Mouse (Mus musculus) lung, embryonic 14.5 days (tissue): ENCODE data around the gene Hk1. TPM values are rescaled to one million over a fixed set of nuclear protein-coding genes. Genes with fewer than 3 reads are reported as not detected.
A peak's percentile ranks its signal among the peaks of the same experiment; 100 is the strongest.

Experiments used
- ATAC-seq: fragments of 200-750 bp; cut with Nextera tagmentation; 2 replicates; pipeline ENCODE4 v1.8.0; 2017; ENCODE audit warnings: mild to moderate bottlenecking, moderate TSS enrichment, moderate library complexity; ENCODE audit not compliant: insufficient read depth
- DNase-seq: peaks from one replicate; pipeline ENCODE4 v3.0.0-alpha.2; 2015
- H3K27ac ChIP-seq: fragments of 300-500 bp; sonication (generic); 2 replicates; pipeline ENCODE4 v1.5.1; 2014; ENCODE audit warnings: low read depth, mild to moderate bottlenecking, moderate library complexity
- H3K27me3 ChIP-seq: fragments of 300-500 bp; sonication (generic); 2 replicates; pipeline ENCODE4 v1.6.1; 2014; ENCODE audit warnings: low read length, control low read depth; ENCODE audit not compliant: insufficient read depth
- H3K36me3 ChIP-seq: fragments of 300-500 bp; sonication (generic); 2 replicates; pipeline ENCODE4 v1.6.1; 2014; ENCODE audit warnings: control low read depth; ENCODE audit not compliant: insufficient read depth
- H3K4me1 ChIP-seq: fragments of 300-500 bp; sonication (generic); 2 replicates; pipeline ENCODE4 v1.6.1; 2014; ENCODE audit warnings: antibody characterized with exemption, control low read depth; ENCODE audit not compliant: insufficient read depth
- H3K4me2 ChIP-seq: fragments of 300-500 bp; sonication (generic); 2 replicates; pipeline ENCODE4 v1.6.1; 2014; ENCODE audit warnings: mild to moderate bottlenecking
- H3K4me3 ChIP-seq: fragments of 300-500 bp; sonication (generic); 2 replicates; pipeline ENCODE4 v1.5.1; 2014; ENCODE audit warnings: low read depth, low read length
- H3K9ac ChIP-seq: fragments of 300-500 bp; sonication (generic); 2 replicates; pipeline ENCODE4 v1.6.1; 2014
- H3K9me3 ChIP-seq: fragments of 300-500 bp; sonication (generic); 2 replicates; pipeline ENCODE4 v1.6.1; 2016; ENCODE audit warnings: low read depth, low read length, control low read depth
- CTCF ChIP-seq: IDR thresholded peaks from 2 replicates; pipeline ENCODE4 v1.5.1; 2016; ENCODE audit warnings: antibody characterized with exemption, low read depth
- WGBS: fragments of 180-500 bp; shearing (Covaris S2); extraction: QIAGEN DNeasy Blood & Tissue Kit; methylation state at CpG from one replicate; pipeline ENCODE4 v1.1.7; 2014; 5-methylcytosine and 5-hydroxymethylcytosine counted together
- polyA plus RNA-seq: library from polyadenylated mRNA; unstranded; fragments of >200 nt; fragmentation: Nextera tagmentation; extraction: Ambion mirVana; gene quantifications from 2 replicates; pipeline ENCODE4 v1.2.1, GENCODE M21; 2014

Gene Hk1
- polyA plus RNA-seq, 1 experiment from 2014 or later: 20.9 TPM

DNA sequence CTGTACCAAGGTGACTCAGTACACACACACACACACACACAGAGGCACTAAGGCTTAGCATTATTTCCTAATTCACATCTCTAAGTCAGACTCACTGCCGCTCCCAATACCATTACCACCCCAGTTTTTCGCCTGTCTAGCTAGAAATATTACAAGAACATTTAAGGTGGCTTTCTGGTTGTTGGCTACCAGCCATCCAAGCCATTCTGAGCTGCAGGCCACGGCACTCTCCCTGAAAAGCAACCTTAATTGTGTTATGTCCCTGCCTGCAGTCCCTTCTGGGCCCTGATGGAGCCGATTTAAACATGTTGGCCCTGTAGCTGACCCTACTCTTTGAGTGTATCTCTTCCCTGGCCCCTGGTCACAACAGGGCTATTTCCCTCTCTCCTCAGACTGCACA, 37.8 kb downstream of the Hk1 start:
- no peaks in the 10 kb centered on the region for H3K9me3 ChIP-seq
- no peak for TF ChIP-seq CTCF
- WGBS: 84% methylated on average over 4 of the region's 4 CpGs
- no peak overlapping the region for H3K27ac ChIP-seq
- H3K9ac ChIP-seq: no peak overlapping the region
- ATAC-seq (no peak), DNase-seq (no peak)
- H3K36me3 ChIP-seq: no peaks in the 10 kb centered on the region
- no peaks in the 10 kb centered on the region for H3K27me3 ChIP-seq
- 0 out of 2 replicates have a peak, but pooled peaks cover 7% of the 10 kb centered on the region for H3K4me1 ChIP-seq
- peak overlapping the region; percentile 13; the same call in 1 of the 2 replicates for H3K4me3 ChIP-seq
- H3K4me2 ChIP-seq: peak overlapping the region; percentile 23

DNA sequence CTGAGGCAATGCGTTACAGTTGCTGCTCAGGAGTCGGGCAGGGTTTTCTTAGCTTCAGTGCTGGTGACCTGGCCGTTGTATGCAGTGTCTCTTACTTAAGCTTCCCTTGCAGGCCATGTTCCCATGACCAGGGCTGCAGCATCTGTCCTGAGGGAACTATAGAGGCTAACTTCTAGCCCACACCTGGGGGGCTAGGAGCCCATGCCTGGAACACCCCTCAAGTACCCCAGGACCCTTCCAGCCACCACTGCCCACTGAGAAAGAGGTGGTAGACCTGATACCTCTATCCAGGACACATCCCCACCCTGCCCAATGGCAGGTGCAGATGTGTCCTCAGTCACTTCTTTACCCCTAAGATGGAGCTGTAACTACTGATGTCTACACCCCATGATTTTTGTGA, 38.7 kb downstream of the Hk1 start:
- H3K36me3 ChIP-seq: no peaks in the 10 kb centered on the region
- 20% methylated on average over 3 of the region's 3 CpGs for WGBS
- 0 out of 2 replicates have a peak, but pooled peaks cover 7% of the 10 kb centered on the region for H3K4me1 ChIP-seq
- peak overlapping the region; percentile 58 for H3K9ac ChIP-seq
- peak overlapping the region; percentile 51 for H3K4me3 ChIP-seq
- no peaks in the 10 kb centered on the region for H3K9me3 ChIP-seq
- ATAC-seq (no peak), DNase-seq (no peak)
- H3K27me3 ChIP-seq: no peaks in the 10 kb centered on the region
- TF ChIP-seq CTCF: no peak
- peak overlapping the region; percentile 83; the same call in 1 of the 2 replicates for H3K27ac ChIP-seq
- peak overlapping the region; percentile 97 for H3K4me2 ChIP-seq

DNA sequence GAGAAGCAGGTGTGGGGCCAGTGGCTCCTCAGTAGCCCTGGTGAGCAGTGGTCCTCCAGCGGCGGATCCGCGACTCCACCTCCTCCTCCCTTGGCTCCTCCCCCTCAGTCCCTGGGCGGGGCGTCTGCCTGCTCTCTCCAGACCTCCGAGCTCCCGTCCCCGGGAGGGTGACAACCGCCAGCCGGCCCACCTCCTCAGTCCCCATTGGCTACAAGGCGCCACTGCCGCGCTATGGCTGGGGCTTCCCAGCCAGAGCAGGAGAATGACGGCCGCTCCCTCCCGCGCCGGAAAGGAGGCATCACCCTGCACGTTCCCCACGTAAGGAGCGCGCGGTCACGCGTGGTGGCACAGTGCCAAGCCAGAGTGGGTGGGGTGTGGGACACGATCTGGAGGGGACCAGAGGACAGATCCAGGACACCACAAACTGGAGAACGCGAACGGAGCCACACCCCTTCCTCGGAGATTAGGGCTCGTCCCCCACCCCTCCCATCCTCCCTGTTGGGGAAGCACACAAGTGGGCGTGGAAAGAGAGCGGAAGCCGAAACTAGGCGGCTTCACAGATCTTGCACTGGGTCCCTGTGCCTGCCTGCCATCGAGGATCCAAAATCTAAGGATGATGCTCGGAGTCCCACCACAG, 39.5 kb downstream of the Hk1 start:
- WGBS: under 1% methylated on average over 38 of the region's 38 CpGs
- Histone ChIP-seq H3K27ac (peak overlapping the region; percentile 83), H3K36me3 (no peaks in the 10 kb centered on the region), H3K4me3 (peak overlapping the region; percentile 51), H3K9ac (peak overlapping the region; percentile 58), H3K4me1 (0 out of 2 replicates have a peak, but pooled peaks cover 7% of the 10 kb centered on the region), H3K27me3 (no peaks in the 10 kb centered on the region), H3K4me2 (peak overlapping the region; percentile 97), H3K9me3 (no peaks in the 10 kb centered on the region)
- TF ChIP-seq CTCF: 0 out of 2 replicates have a peak, but pooled peaks have one; percentile 12
- DNase-seq: peak; percentile 98
- ATAC-seq: peak; percentile 99

DNA sequence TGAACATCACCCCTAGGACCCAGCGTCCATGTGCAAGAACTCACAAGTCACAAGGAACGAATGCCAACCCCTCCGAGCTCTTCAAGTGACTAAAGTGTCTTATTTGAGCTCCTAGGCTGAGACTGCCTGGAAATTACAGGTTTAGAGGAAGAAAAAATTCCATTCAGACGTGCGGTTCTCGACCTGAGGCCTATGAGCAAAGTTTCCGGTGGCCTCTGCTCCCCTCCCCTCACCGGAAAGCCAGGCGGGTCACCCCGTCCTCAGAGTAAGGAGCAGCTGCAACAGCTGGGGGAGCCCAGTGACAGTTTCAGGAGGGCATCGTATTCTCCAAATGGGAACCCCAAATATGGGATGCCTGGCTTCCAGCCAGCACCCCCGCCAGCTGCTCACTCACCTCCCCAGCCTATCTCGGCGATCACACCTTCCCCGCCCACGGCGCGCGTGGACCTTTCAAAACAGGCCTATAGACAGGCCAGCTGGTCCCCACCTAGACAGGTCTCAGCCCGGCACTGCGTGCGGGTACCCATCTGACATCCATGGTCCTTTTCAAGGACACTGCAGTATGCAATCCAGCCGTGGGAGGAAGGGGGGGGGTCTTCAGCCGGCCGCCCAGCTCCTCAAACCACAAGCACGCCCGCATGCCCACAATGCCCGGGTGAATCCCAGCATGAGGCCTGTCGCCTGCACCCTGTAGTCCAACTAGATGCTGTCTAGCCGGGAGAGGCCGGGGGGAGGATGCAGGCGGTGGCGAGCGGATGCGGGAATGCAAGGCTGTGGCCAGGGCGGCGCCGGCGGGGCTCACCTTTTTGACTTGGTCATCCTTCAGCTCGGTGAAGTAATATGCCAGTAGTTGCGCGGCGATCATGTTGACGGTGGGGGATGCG, 40.3 kb downstream of the Hk1 start:
- Histone ChIP-seq H3K4me2 (peak overlapping the region; percentile 97), H3K4me1 (0 out of 2 replicates have a peak, but pooled peaks cover 7% of the 10 kb centered on the region), H3K27me3 (no peaks in the 10 kb centered on the region), H3K9me3 (no peaks in the 10 kb centered on the region), H3K4me3 (peak overlapping the region; percentile 51), H3K9ac (peak overlapping the region; percentile 58), H3K36me3 (no peaks in the 10 kb centered on the region), H3K27ac (peak overlapping the region; percentile 83)
- WGBS: 1% methylated on average over 45 of the region's 45 CpGs
- ATAC-seq (peak; percentile 53), DNase-seq (peak; percentile 51)
- no peak for TF ChIP-seq CTCF

DNA sequence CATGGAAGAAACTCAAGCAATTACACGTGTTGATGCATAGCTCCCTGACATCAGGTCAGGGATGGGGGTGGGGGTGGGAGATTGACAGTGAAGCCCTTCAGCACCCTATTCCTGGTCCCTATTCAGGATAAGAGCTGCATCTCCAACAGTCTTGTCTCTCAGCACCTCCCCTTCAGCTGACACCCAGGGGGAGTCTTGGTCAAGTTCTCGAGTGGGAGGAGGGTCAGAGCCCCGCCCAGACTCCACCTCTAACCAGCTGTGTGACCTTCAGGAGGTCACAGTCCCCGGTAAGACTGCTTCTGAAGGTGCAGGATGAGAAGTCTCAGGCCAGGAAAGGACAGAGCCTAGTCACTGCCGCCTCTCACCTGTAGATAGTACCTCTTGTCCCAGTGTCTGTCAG, 41.1 kb downstream of the Hk1 start:
- Histone ChIP-seq H3K27ac (peak overlapping the region; percentile 83; the same call in 1 of the 2 replicates), H3K4me1 (0 out of 2 replicates have a peak, but pooled peaks cover 7% of the 10 kb centered on the region), H3K9ac (no peak overlapping the region), H3K4me2 (peak overlapping the region; percentile 97), H3K27me3 (no peaks in the 10 kb centered on the region), H3K4me3 (peak overlapping the region; percentile 51), H3K36me3 (no peaks in the 10 kb centered on the region), H3K9me3 (no peaks in the 10 kb centered on the region)
- 20% methylated on average over 5 of the region's 5 CpGs for WGBS
- DNase-seq (no peak), ATAC-seq (no peak)
- TF ChIP-seq CTCF: no peak

DNA sequence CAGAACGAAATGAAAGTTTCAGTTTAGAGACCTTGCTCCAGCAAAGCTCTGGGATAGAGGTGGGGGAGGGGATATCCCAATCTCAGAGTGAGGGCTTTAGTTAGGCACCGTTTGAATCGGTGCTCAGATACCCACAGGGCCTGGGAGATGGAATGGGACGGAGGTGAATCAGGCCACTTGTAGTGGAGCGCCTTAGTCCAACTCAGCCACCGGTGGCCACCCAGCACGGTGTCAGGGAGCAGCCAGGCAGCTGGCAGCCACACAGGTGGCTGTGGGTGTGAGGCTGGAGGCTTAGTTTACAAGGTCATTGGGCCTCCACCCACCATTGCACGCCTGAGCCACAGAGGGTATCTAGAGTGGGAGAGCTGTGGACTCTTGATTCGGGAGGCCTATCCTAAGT, 41.5 kb downstream of the Hk1 start:
- Histone ChIP-seq H3K9me3 (no peaks in the 10 kb centered on the region), H3K36me3 (no peaks in the 10 kb centered on the region), H3K9ac (no peak overlapping the region), H3K27ac (peak overlapping the region; percentile 6; the same call in 1 of the 2 replicates), H3K4me1 (0 out of 2 replicates have a peak, but pooled peaks cover 7% of the 10 kb centered on the region), H3K4me3 (no peak overlapping the region), H3K27me3 (no peaks in the 10 kb centered on the region), H3K4me2 (peak overlapping the region; percentile 97)
- TF ChIP-seq CTCF: no peak
- WGBS: 35% methylated on average over 9 of the region's 9 CpGs
- DNase-seq (no peak), ATAC-seq (no peak)
